Mouse (Mus musculus): ENCODE data around the gene Slc22a18. TPM values are rescaled to one million over a fixed set of nuclear protein-coding genes. Genes with fewer than 3 reads are reported as not detected.

Gene Slc22a18
- polyA plus RNA-seq, 1 experiment = 3.3 TPM

DNA sequence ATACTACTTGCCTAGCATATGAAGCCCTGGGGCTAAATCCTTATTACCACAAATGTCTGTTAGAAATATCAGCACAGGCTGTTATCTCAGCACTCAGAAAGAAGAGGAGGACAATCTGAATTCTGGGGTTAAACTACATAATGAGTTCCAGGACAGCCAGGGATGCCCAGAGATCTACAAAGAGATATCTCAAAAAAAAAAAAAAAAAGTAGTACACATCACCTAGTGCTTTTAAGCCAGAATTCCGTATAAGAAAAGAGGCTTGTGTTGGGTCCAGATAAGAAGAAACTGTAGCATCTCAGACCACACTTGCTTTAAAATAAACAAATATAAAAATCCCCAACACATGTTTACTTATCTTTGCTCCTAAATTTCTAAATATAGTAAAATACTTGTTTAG lies 65.1 kb downstream of the Slc22a18 start:
- TF ChIP-seq POLR2A (IDR thresholded peaks at IDR 0.05; ENCODE audit: borderline replicate concordance, control insufficient read depth, low read depth, low read length) (no peak), CTCF (IDR thresholded peaks at IDR 0.05; ENCODE audit: control insufficient read depth, insufficient read depth, low read length) (no peak)
- Histone ChIP-seq H3K27ac (ENCODE audit: control insufficient read depth, insufficient read depth, low read depth, low read length, poor library complexity) (no peak overlapping the region), H3K4me1 (ENCODE audit: control insufficient read depth, insufficient read depth, low read length) (peaks cover 2% of the 10 kb centered on the region), H3K4me3 (replicated peaks; ENCODE audit: control insufficient read depth, low read depth, low read length) (no peak overlapping the region)
- 46% methylated on average over 1 of the region's 1 CpGs for WGBS

- H3K4me3 ChIP-seq (replicated peaks; ENCODE audit: control insufficient read depth, low read depth, low read length) = no peak overlapping the region
- TF ChIP-seq POLR2A (IDR thresholded peaks at IDR 0.05; ENCODE audit: borderline replicate concordance, control insufficient read depth, low read depth, low read length) (no peak), CTCF (IDR thresholded peaks at IDR 0.05; ENCODE audit: control insufficient read depth, insufficient read depth, low read length) (peak; percentile 32; the same call in 1 of the 2 replicates)
- 83% methylated on average over 2 of the region's 2 CpGs for WGBS
- peaks cover 1% of the 10 kb centered on the region; the same call in 1 of the 2 replicates for H3K4me1 ChIP-seq (ENCODE audit: control insufficient read depth, insufficient read depth, low read length)
- H3K27ac ChIP-seq (ENCODE audit: control insufficient read depth, insufficient read depth, low read depth, low read length, poor library complexity) = no peak overlapping the region
These were observed 70.8 kb downstream of the Slc22a18 start for GRCm38 (mm10) chr7:143544368-143544767.

- no peak overlapping the region for H3K27ac ChIP-seq (ENCODE audit: control insufficient read depth, insufficient read depth, low read depth, low read length, poor library complexity)
- 25% methylated on average over 2 of the region's 2 CpGs for WGBS
- peaks cover 1% of the 10 kb centered on the region; the same call in 1 of the 2 replicates for H3K4me1 ChIP-seq (ENCODE audit: control insufficient read depth, insufficient read depth, low read length)
- TF ChIP-seq POLR2A (IDR thresholded peaks at IDR 0.05; ENCODE audit: borderline replicate concordance, control insufficient read depth, low read depth, low read length) = no peak
- no peak for TF ChIP-seq CTCF (IDR thresholded peaks at IDR 0.05; ENCODE audit: control insufficient read depth, insufficient read depth, low read length)
- H3K4me3 ChIP-seq (replicated peaks; ENCODE audit: control insufficient read depth, low read depth, low read length) = no peak overlapping the region
These were observed 73.0 kb downstream of the Slc22a18 start for GRCm38 (mm10) chr7:143546554-143546953.

DNA sequence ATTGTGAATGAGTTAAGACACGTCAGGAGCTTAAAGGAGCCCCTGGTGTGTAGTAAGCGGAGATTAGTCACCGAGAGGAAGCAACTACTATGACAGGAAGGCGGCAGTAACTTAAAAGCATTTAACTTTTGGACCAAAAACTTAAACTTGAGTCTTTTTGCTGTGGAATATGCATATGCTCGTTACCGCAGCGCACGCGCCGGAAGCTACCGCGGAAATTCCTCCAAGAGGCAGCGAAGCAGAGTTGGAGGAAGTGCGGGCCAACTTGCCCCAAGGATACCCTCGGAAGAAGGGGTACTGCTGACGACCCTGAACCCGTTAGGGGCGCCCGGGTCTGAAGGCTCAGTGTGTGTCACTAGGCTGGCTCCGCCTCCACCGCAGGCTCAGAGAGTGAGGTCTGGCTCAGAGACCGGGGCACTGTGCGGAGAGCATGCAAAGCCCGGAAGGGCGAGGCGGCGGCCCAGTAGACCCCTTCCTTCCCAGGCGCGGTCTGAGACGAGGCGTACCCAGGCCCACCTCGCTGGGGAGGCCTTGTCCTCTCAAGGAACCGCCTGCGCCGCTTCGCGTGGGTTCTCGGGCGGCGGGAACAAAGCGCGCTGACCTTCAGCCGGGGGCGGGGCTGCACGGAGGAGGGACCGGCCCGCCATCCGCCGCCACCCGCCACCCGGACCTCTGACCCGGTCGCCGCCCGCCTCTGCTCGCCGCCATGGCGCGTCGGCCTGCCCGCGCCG lies 74.9 kb downstream of the Slc22a18 start:
- WGBS = under 1% methylated on average over 49 of the region's 63 CpGs
- peak overlapping the region; percentile 91 for H3K4me3 ChIP-seq (replicated peaks; ENCODE audit: control insufficient read depth, low read depth, low read length)
- H3K27ac ChIP-seq (ENCODE audit: control insufficient read depth, insufficient read depth, low read depth, low read length, poor library complexity) = peak overlapping the region; percentile 94
- H3K4me1 ChIP-seq (ENCODE audit: control insufficient read depth, insufficient read depth, low read length) = peaks cover 1% of the 10 kb centered on the region; the same call in 1 of the 2 replicates
- TF ChIP-seq POLR2A (IDR thresholded peaks at IDR 0.05; ENCODE audit: borderline replicate concordance, control insufficient read depth, low read depth, low read length) = no peak
- no peak for TF ChIP-seq CTCF (IDR thresholded peaks at IDR 0.05; ENCODE audit: control insufficient read depth, insufficient read depth, low read length)

Other genes with a start within 250 kb of the Slc22a18 start
- gene Cdkn1c, start 12.7 kb upstream of the Slc22a18 start, polyA plus RNA-seq (2011; ENCODE audit: insufficient read depth, insufficient read length, low replicate concordance, missing spikeins) = 4.3 and 8.0 TPM in 2 replicates
- 9.1 TPM in 1 of 2 replicates, not detected in the other for gene Phlda2, start 29.4 kb downstream of the Slc22a18 start, polyA plus RNA-seq (2011; ENCODE audit: insufficient read depth, insufficient read length, low replicate concordance, missing spikeins)
- 104 and 143 TPM in 2 replicates for gene Nap1l4, start 75.4 kb downstream of the Slc22a18 start, polyA plus RNA-seq (2011; ENCODE audit: insufficient read depth, insufficient read length, low replicate concordance, missing spikeins)
- gene Cars, start 126.4 kb downstream of the Slc22a18 start, polyA plus RNA-seq (2011; ENCODE audit: insufficient read depth, insufficient read length, low replicate concordance, missing spikeins) = 86.2 and 209 TPM in 2 replicates
- gene Tnfrsf26, start 155.0 kb downstream of the Slc22a18 start, polyA plus RNA-seq (2011; ENCODE audit: insufficient read depth, insufficient read length, low replicate concordance, missing spikeins) = 2.4 and 4.3 TPM in 2 replicates
- gene Tnfrsf22, start 175.9 kb downstream of the Slc22a18 start, polyA plus RNA-seq (2011; ENCODE audit: insufficient read depth, insufficient read length, low replicate concordance, missing spikeins) = 0.57 TPM in 1 of 2 replicates, not detected in the other
- gene Tnfrsf23, start 212.1 kb downstream of the Slc22a18 start, polyA plus RNA-seq (2011; ENCODE audit: insufficient read depth, insufficient read length, low replicate concordance, missing spikeins) = 0.85 and 1.3 TPM in 2 replicates